8 mouse cellular contexts compared by ENCODE assay signal in the genomic region with DNA sequence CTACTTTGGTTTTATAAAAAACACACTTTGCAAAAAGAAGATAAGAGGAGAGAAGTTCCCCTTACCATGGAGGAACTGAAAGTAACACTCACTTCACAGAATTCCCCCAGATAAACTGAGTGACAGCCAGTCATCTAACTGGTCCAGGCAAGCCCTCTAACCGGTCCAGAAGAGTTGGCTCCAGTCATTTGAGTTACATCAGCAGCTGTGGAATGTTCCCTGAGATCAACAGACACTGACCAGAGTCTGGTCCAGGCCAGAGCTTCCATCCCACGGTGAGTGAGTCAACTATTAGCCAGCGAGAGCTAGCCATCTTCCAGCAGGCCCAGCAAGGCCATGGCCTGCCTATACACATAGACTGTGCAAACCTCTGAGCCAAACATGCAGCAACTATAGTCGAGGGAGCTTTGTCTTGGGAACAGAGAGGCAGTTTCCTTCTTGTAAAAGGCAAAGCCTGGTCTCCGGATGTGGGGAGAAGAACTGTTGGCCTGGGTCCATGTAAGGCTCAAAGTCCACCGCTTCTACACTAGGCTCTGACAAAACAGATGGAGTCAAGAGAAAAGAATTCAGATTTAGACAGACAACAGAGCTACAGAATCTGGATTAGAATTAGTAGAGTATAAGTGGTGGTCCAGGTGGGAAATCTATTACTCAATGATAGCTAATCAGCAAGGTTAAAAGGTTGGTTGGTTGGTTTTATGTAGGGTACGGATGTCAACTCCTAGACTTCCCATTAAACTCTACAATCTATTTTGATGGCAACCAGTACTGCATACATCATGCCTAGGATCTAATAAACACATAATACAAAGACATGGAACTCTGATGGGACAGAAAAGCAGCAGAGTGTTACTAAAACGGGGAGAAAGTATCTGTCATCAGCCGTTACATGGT. TPM values are rescaled to one million over a fixed set of nuclear protein-coding genes. Genes with fewer than 3 reads are reported as not detected.
DNase-seq lines count a peak whose midpoint lies in the region; ATAC-seq and TF ChIP-seq lines count a peak whose summit lies in the region.

No protein-coding gene starts in this region.

- H3K9ac ChIP-seq in hindbrain, postnatal 0 days (replicated peaks; ENCODE audit: low read length), result no peak overlapping the region
- H3K9ac ChIP-seq in heart, embryonic 14.5 days (ENCODE audit: low read length), result no peak overlapping the region
- H3K9ac ChIP-seq in liver, embryonic 11.5 days (ENCODE audit: low read depth, low read length), result no peak overlapping the region
- H3K9ac ChIP-seq in stomach, embryonic 15.5 days, result no peak overlapping the region
- H3K9ac ChIP-seq in forebrain, embryonic 15.5 days (replicated peaks), result no peak overlapping the region

- WGBS in hindbrain, postnatal 0 days, result 60% methylated on average over 9 of the region's 9 CpGs
- WGBS in hindbrain, embryonic 10.5 days, result 85% methylated on average over 9 of the region's 9 CpGs
- 35% methylated on average over 9 of the region's 9 CpGs for WGBS in heart, embryonic 14.5 days
- 63% methylated on average over 9 of the region's 9 CpGs for WGBS in liver, embryonic 11.5 days
- 49% methylated on average over 9 of the region's 9 CpGs for WGBS in stomach, embryonic 15.5 days
- 81% methylated on average over 9 of the region's 9 CpGs for WGBS in forebrain, embryonic 15.5 days

- no peaks in the 10 kb centered on the region for H3K27me3 ChIP-seq in hindbrain, postnatal 0 days (ENCODE audit: insufficient read depth, low read length)
- no peaks in the 10 kb centered on the region for H3K27me3 ChIP-seq in hindbrain, embryonic 10.5 days (ENCODE audit: insufficient read depth, poor library complexity, severe bottlenecking)
- H3K27me3 ChIP-seq in heart, embryonic 14.5 days (ENCODE audit: control insufficient read depth, insufficient read depth, low read length), result no peaks in the 10 kb centered on the region
- no peaks in the 10 kb centered on the region for H3K27me3 ChIP-seq in liver, embryonic 11.5 days (replicated peaks; ENCODE audit: control insufficient read depth, insufficient read depth, low read length)
- H3K27me3 ChIP-seq in stomach, embryonic 15.5 days (replicated peaks), result no peaks in the 10 kb centered on the region
- H3K27me3 ChIP-seq in forebrain, embryonic 15.5 days, result no peaks in the 10 kb centered on the region

- no peak for DNase-seq in hindbrain, postnatal 0 days (ENCODE audit: low spot score)
- DNase-seq in hindbrain, embryonic 10.5 days (ENCODE audit: low spot score), result no peak
- DNase-seq in adrenal gland, postnatal 36 days, result peak; percentile 67 to 75
- no peak for DNase-seq in liver, embryonic 11.5 days (ENCODE audit: low spot score)
- DNase-seq in right cerebral cortex, postnatal 14 days, result no peak

- TF ChIP-seq CTCF in hindbrain, postnatal 0 days (IDR thresholded peaks at IDR 0.05; ENCODE audit: low read depth), result no peak

- H3K4me3 ChIP-seq in hindbrain, postnatal 0 days (ENCODE audit: low read length), result no peak overlapping the region
- no peak overlapping the region for H3K4me3 ChIP-seq in hindbrain, embryonic 10.5 days
- H3K4me3 ChIP-seq in heart, embryonic 14.5 days (ENCODE audit: control insufficient read depth in 1 of 2, insufficient read depth in 1 of 2, low read depth in 1 of 2, low read length in 2 of 2), result no peak overlapping the region
- no peak overlapping the region for H3K4me3 ChIP-seq in liver, embryonic 11.5 days (ENCODE audit: low read depth, low read length)
- no peak overlapping the region for H3K4me3 ChIP-seq in stomach, embryonic 15.5 days (replicated peaks)
- H3K4me3 ChIP-seq in forebrain, embryonic 15.5 days, result no peak overlapping the region

- no peaks in the 10 kb centered on the region for H3K9me3 ChIP-seq in hindbrain, postnatal 0 days (ENCODE audit: low read length)
- no peaks in the 10 kb centered on the region for H3K9me3 ChIP-seq in hindbrain, embryonic 10.5 days
- H3K9me3 ChIP-seq in heart, embryonic 14.5 days (ENCODE audit: control insufficient read depth, low read length), result no peaks in the 10 kb centered on the region
- H3K9me3 ChIP-seq in liver, embryonic 11.5 days (ENCODE audit: control insufficient read depth, low read length), result no peaks in the 10 kb centered on the region
- no peaks in the 10 kb centered on the region for H3K9me3 ChIP-seq in stomach, embryonic 15.5 days
- no peaks in the 10 kb centered on the region for H3K9me3 ChIP-seq in forebrain, embryonic 15.5 days

- peak overlapping the region; percentile 9; the same call in 1 of the 2 replicates for H3K27ac ChIP-seq in hindbrain, postnatal 0 days
- no peak overlapping the region for H3K27ac ChIP-seq in hindbrain, embryonic 10.5 days
- peak overlapping the region; percentile 79 to 81 for H3K27ac ChIP-seq in heart, embryonic 14.5 days (replicated peaks in 1 of 2; ENCODE audit: control insufficient read depth in 1 of 2, insufficient read depth in 1 of 2, low read depth in 2 of 2, low read length in 2 of 2)
- no peak overlapping the region for H3K27ac ChIP-seq in liver, embryonic 11.5 days (ENCODE audit: low read depth, low read length)
- H3K27ac ChIP-seq in stomach, embryonic 15.5 days, result peak overlapping the region; percentile 58
- no peak overlapping the region for H3K27ac ChIP-seq in forebrain, embryonic 15.5 days (replicated peaks)

- no peak overlapping the region for H3K4me2 ChIP-seq in hindbrain, postnatal 0 days (ENCODE audit: low read depth, low read length)
- H3K4me2 ChIP-seq in heart, embryonic 14.5 days (ENCODE audit: low read length), result 0 out of 2 replicates have a peak overlapping the region, but pooled peaks have one; percentile 24
- no peak overlapping the region for H3K4me2 ChIP-seq in liver, embryonic 11.5 days
- no peak overlapping the region for H3K4me2 ChIP-seq in stomach, embryonic 15.5 days
- H3K4me2 ChIP-seq in forebrain, embryonic 15.5 days (replicated peaks), result no peak overlapping the region

- no peaks in the 10 kb centered on the region for H3K36me3 ChIP-seq in hindbrain, postnatal 0 days (ENCODE audit: insufficient read depth, low read length)
- peaks cover 7% of the 10 kb centered on the region for H3K36me3 ChIP-seq in hindbrain, embryonic 10.5 days
- no peaks in the 10 kb centered on the region for H3K36me3 ChIP-seq in heart, embryonic 14.5 days (ENCODE audit: control insufficient read depth, insufficient read depth, low read length)
- H3K36me3 ChIP-seq in liver, embryonic 11.5 days (ENCODE audit: control insufficient read depth, insufficient read depth, low read length), result no peaks in the 10 kb centered on the region
- H3K36me3 ChIP-seq in stomach, embryonic 15.5 days, result no peaks in the 10 kb centered on the region
- no peaks in the 10 kb centered on the region for H3K36me3 ChIP-seq in forebrain, embryonic 15.5 days

- H3K4me1 ChIP-seq in hindbrain, postnatal 0 days (ENCODE audit: insufficient read depth, low read length), result peaks cover 21% of the 10 kb centered on the region; the same call in 1 of the 2 replicates
- peaks cover 38% of the 10 kb centered on the region for H3K4me1 ChIP-seq in hindbrain, embryonic 10.5 days (replicated peaks)
- peaks cover 23 to 62% of the 10 kb centered on the region in 2 experiments for H3K4me1 ChIP-seq in heart, embryonic 14.5 days (ENCODE audit: control insufficient read depth in 2 of 2, insufficient read depth in 2 of 2, low read length in 2 of 2)
- H3K4me1 ChIP-seq in liver, embryonic 11.5 days (replicated peaks; ENCODE audit: control insufficient read depth, insufficient read depth, low read length), result peaks cover 12% of the 10 kb centered on the region
- H3K4me1 ChIP-seq in stomach, embryonic 15.5 days, result peaks cover 22% of the 10 kb centered on the region
- peaks cover 30% of the 10 kb centered on the region for H3K4me1 ChIP-seq in forebrain, embryonic 15.5 days

- ATAC-seq in hindbrain, postnatal 0 days, result peak; percentile 61; the same call in 1 of the 2 replicates
- peak; percentile 76 for ATAC-seq in heart, embryonic 14.5 days (ENCODE audit: insufficient number of reproducible peaks, insufficient read depth, low FRiP score, low read depth)
- ATAC-seq in liver, embryonic 11.5 days (replicated peaks; ENCODE audit: low FRiP score), result peak; percentile 43; the same call in 1 of the 2 replicates
- peak; percentile 50 for ATAC-seq in stomach, embryonic 15.5 days (ENCODE audit: insufficient read depth, low FRiP score, low read depth)
- no peak for ATAC-seq in forebrain, embryonic 15.5 days (replicated peaks)

RNA-seq across cellular contexts. Expression of gene App, which starts 24.7 kb away (rescaled TPM):
- 526 and 585 TPM in 2 replicates for total RNA-seq in hindbrain, postnatal 0 days (2014; rRNA removed)
- polyA plus RNA-seq in hindbrain, postnatal 0 days (2015; fragmentation: Nextera tagmentation; extraction: Ambion mirVana), result 487 and 498 TPM in 2 replicates
- polyA plus RNA-seq in hindbrain, embryonic 10.5 days (2016; fragmentation: Nextera tagmentation; extraction: Ambion mirVana), result 125 and 161 TPM in 2 replicates
- total RNA-seq in adrenal gland, postnatal 36 days (2021), result 100 to 1,000 TPM; 345 to 351 TPM
- polyA plus RNA-seq in heart, embryonic 14.5 days (2014; fragmentation: Nextera tagmentation; extraction: Ambion mirVana), result 162 and 169 TPM in 2 replicates
- polyA plus RNA-seq in liver, embryonic 11.5 days (2014; fragmentation: Nextera tagmentation; extraction: Ambion mirVana), result 37.8 and 44.5 TPM in 2 replicates
- polyA plus RNA-seq in stomach, embryonic 15.5 days (2015; fragmentation: Nextera tagmentation; extraction: Ambion mirVana), result 175 and 185 TPM in 2 replicates
- 260 and 266 TPM in 2 replicates for polyA plus RNA-seq in forebrain, embryonic 15.5 days (2015; fragmentation: Nextera tagmentation; extraction: Ambion mirVana)

Comparison
In these comparisons a context has a peak if more than half of its experiments do, and no peak if none do; other contexts are left out.
1. H3K27ac ChIP-seq: peak in hindbrain, postnatal 0 days (single experiment), heart, embryonic 14.5 days (2 of 2) and stomach, embryonic 15.5 days (single experiment); none in hindbrain, embryonic 10.5 days (single experiment), liver, embryonic 11.5 days (single experiment) and forebrain, embryonic 15.5 days (single experiment).
2. DNase-seq: peak in adrenal gland, postnatal 36 days (2 of 2); none in hindbrain, postnatal 0 days (single experiment), hindbrain, embryonic 10.5 days (single experiment), liver, embryonic 11.5 days (single experiment) and right cerebral cortex, postnatal 14 days (single experiment).